Mouse (Mus musculus) CD8-positive naive resting alpha-beta T cell, adult 2 months (primary cell): ENCODE results near the gene Mllt3.

Experiments used
- DNase-seq, 2 experiments: peaks; one replicate each; pipeline ENCODE4 v3.0.0; 2022; ENCODE audit warnings: low read depth in 2 of 2, low spot score in 2 of 2

Mllt3 gene

DNA sequence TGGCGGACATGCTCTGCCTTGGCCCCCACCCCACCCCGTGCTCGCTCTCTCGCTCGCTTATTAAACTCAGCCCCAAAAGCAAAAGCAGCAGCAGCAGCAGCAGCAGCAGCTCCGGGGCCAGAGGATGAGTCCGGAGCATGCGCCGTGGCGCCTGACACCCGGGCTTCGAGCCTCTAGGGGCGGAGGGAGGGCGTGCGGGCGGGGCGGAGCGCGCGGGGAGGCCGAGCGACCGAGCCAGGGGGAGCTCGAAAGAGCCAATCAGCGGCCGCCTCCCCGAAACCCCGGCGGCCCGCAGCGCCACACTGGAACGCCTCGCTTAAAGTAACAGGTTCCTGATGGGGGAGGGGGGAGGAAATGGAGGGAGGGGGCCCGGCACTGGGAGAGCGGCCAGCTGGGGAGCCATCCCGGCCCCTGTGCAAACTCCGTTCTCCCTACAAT, at the start of gene Mllt3:
Gene Mllt3 (minus strand): TSS at position 149 of the 438 bp plus-strand sequence.
- peak; percentile 94 to 95 for DNase-seq

DNA sequence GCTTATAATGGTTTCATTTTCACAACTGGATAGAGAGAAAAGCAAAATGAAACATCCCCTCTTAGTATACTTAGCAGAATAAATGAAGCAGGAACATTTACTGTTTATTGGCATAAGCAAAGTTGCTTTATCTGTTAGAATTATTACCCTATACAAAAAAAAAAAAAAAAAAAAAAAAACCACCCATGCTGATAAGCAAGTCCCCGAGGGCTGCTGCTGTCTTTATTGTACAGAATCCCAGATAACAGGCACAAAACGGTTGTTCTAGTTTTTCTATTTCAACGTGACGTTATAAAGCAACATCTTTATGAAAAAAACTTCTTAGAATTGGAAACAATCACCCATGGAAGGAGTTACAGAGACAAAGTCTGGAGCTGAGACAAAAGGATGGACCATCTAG, 49.2 kb upstream of the Mllt3 start:
- DNase-seq, result no peak

DNA sequence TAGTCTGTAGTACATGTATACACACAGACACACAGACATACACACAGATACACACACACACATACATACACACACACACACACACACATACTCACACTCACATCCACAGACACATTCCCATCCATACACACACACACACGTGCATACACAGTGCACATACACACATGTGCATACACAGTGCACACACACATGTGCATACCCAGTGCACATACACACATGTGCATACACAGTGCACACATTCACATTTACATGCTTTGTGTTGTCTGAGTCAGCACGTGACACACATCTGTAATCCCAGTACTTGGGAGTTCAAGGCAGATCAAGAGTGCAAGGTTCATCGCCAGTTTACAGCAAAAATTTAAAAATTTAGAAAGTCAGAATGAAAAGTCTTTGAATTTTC, 48.7 kb upstream of the Mllt3 start:
- no peak for DNase-seq

DNA sequence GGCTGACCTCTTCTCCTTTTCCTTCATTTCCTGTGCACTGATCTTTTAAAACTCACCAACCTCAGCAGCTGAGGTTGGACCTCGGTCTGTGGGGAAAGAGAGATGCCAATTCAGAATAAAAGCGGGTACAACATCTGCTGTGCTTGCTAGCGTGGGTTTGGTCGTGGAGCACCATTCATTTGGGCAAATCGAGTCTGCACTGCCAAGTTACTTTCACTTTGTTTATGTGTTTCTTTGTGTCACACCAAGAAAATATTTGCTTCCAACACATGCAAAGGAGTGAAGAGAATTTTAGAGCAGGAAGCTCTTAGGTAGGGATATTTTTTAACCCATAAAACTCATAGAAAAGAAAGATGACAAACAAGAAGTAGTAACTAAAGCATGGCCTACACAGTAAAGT, 48.3 kb upstream of the Mllt3 start:
- DNase-seq, result no peak

DNA sequence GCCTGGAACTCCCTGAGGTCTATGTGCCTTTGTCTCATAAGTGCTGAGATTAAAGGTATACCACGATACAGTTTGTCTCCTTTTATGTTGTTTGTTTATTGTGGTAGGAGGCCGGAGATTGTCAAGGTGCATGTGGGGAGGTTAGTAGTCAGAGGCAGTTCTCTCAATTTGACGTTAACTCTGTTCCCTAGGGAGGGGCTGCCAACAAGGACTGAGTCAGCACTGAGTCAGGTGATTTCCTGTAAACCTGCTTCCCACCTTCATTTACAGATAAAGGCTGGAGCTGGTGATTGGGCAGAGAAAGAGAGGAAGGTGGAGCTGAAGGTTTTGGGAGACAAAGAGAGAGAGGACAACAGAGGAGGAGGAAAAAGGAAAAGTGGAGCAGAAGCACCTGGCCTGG, 45.8 kb upstream of the Mllt3 start:
- DNase-seq, result peak; percentile 15 to 39

DNA sequence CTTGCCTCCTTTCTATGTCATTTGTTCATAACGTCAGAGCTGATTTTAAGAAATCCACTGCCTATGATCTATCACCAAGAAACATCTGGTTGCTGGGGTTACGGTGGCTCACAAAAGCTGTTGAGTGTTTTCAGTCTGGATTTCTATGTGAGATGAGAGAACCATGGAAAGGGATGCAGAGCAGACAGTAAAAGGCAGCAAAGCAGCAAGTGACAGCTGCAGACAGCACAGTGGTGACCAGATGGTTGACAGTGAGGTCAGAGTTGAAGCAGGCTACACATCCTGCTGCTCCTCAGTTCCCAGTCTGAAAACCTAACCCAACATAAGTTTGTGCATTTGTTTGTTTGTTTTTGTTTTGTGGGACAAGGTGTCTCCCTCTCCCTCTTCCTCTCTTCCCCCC, 42.2 kb upstream of the Mllt3 start:
- no peak for DNase-seq

DNA sequence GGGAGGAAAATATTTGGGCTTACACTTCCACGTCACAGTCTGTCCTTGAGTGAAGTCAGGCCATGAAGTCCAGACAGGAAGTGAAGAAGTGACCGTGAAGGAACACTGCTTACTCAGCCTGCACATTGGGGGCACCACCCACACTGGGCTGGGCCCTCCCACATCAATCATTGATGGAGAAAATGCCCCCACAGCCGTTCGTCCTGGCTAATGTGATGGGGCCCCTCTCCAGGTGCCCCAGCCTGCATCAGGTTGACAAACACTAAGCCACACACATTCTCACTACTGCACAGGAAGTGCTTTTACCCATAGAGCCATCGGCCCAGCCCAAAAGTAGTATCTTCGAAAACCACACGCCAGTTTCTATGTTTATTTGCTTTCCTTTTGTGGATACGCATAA, 13.1 kb upstream of the Mllt3 start:
- peak; percentile 45 to 46 for DNase-seq

DNA sequence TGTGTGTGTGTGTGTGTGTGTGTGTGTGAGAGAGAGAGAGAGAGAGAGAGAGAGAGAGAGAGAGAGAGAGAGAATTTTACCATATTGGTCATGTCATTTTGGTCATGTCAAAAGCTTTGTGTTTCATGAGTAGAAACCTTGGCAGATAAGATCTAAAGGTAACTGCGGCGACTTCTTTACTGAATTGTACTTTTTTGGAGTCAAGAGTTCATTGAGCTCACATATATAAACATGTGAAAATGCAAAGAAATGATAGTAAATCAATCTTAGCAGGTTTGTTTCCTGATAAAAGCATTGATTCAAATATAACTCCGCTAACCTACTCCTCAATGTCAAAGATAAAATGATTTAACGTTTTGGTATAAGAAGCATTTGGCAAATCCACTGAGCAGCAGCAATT, 12.0 kb upstream of the Mllt3 start:
- no peak for DNase-seq

DNA sequence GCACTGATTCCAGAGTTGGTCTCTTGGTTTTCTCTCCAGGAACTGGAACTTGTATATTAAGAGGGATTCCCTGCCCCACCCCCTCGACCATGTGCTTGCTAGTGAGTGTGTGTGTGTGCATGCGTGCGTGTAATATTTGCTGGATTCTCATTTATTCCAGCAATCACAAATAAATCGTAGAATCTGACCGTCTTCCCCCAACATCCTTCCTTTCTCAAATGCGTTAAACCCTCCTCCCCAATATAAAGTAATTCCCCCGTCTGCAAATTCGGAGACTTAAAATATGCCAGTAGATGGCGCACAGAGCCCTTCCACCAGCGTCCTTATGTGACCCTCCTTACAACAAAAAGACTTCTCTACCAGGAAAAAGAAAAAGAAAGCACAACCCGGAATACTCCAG, 2.2 kb upstream of the Mllt3 start:
- peak; percentile 47 to 66 for DNase-seq

DNA sequence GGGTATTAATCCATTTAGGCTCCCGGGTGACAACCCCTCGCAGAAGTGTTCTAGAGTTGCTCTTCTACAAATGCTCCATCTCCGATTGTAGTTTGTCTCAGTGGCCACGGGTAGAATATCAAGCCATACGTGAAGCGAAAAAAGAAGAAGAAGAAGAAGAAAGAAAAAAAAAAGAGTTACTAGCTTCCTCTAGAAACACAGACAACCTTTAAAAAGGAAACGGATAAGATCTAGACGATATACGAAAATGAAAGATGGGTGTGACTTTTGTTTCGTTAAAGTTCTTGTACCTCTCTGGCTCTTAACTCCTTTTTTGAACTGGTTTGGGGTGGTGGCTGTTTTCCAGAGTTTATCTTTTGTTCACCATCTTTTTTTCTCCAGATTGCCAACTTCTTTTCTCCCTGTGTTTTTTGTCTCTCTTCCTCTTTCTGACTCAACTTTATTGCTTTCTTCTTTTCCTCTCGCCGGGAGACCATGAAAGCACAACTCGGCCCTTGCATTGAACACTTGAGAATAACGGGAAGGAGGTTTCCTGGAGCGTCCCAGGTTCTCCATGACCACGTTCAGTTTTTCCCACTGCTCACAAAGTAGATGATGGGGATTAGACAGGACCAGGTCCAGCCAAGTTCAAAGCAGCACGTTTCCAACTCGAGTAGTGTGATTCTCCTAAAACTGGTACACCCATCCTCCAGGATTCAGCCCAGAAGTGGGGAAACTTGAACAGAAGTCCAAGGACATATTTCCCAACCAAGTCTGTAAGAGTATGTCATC, 1.4 kb upstream of the Mllt3 start:
- DNase-seq, result peak in 1 of 2 experiments; percentile 12

DNA sequence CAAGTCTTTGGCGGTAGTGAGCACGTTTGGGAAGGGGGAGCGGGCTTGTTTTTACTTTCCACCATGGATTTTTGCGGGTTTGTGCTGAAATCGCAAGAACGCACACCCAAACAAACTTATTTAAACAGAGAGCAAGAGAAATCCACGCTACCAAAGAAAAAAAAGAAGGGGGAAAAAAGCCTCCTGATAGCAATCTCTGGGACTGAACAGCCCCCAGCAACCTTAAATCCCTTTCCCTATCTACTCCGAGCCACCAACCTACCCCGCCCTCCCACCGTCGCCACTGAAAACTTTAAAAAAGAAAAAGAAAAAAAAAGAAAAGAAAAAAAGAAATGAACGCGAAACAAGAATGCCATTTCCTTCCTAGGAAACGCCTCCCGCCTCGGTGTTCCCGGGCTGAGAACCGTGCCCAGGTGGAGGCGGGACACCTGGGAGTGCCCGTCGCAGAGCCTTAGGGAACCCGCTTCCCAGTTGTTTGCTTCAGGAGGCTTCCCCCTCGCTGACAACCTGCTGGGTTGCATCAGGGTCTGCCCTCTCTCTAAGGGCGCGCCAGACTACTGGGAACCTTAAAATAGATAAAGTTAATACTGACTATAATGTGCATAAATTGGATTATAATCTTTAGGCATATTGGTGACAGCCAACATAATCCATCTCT, 694 bp upstream of the Mllt3 start:
- DNase-seq, result peak in 1 of 2 experiments; percentile 10

DNA sequence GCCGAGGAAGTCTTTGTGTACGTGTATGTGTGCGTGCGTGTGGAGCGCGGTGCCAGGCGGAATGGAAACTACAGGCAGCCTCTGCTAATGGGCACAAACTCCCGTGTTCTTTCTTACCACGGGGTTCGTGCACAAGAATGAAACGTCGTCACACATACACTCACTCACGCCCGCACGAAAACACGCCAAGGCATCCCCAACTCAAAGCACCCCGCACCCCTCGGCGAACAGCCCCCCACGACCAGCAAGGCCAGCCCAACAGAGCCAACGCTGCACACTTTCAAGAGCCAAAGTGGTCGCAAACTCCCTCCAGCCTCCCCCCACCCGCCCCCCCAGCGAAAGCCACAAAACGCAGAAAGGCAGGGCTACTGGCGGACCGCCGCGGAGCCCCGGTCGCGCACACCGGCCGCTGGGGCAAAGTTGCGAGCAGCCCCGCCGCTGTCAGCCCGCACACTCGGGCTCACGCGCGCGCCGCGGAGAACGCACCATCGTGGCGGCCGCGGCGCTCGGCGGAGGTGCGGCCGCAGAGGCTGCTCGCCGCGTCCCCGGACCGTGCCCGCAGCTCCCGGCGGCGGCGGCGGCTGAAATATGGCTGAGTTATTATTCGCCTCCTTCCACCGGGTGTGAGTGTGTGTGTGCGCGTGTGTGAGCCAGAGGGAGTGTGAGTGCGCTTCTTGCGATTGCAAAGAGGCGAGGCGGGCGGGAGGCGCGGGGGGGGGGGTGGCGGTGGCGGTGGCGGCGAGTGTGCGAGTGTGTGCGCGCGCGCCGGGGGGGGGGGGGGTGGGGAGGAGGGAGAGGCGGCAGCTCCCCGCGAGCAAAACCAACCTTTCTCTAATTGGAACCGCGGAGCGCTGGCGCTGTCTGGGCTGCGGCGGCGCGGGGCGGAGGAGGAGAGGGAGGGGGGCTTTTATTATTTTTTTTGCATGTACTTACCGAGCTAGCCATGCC, 739 bp downstream of the Mllt3 start:
- peak; percentile 33 to 53 for DNase-seq

DNA sequence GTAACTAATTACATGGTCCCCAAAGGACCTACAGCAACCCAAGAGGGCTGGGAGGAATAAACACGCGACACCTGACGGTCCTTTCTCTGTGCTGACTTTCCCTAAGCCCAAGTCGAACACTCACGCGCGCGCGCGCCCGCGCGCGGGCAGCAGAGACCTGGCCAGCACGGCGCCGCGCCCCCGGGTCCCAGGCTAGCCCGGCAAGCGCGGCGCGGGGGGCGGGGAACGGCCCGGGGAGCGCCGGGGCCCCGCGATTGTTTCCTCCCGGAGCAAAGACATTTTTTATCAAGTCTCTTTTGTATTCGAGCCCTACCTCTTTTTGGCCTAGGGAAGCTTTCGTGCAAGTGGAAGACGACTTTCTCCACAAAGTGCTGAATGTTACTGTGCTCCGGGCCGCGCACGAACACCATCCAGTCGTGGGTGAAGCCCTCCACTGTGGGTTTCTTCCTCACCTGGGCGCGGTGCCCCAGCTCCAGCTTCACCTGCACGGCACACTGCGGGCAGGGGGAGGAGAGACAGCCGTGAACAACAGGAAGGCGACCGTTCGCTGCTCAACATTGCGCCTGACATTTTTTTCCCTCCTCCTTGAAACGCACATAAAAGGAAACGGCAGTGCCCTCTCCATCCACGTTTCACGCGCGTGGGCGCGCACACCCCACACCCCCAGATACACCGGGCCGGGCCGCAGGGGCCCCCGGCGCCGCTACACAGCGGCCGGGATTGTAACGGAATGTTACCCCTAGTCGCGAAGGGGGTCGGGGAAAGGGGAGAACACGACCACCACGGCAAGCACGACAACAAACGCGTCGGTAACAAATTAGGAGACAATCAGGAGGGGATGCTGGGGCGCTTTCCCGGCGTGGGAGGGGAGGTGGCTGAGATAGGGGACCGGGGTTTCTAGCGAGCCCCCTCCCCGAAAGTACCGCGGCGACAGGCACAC, 1.7 kb downstream of the Mllt3 start:
- DNase-seq, result peak; percentile 44 to 60

DNA sequence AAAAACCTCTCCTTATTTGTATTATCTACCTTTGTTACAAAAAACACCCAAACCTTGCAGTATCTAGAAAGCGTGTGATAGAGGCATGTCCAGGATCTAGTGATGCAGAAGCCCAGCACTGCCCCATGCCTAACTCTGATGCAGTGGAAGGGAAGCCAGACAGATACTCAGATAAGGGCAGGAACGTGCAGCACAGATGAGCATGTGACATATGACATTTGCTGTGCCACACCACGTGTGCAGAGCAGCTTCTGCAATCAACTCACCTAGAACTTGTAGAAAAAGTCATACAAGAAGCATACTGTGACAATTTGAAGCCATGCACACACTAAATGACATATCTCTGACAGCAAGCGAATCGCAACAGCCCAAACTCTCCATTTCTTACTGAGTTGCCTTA, 9.6 kb downstream of the Mllt3 start:
- DNase-seq, result no peak

DNA sequence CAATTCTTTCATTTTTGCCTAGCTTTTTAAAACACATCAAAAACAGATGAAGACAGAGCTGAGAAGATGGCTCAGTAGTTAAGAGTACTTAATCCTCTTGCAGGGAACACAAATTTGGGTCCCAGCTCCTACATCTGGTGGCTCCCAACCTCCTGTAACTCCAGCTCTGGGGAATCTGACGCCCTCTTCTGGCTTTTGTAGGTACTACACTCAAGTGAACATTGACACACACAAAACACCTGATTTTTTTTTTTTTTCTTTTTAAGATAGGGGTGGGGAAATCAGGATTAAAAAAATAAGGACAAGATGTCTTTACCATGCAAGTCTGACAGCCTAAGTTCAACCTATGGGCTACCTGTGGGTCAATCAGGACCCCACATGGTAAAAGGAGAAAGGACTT, 10.5 kb downstream of the Mllt3 start:
- DNase-seq, result peak in 1 of 2 experiments; percentile 17

DNA sequence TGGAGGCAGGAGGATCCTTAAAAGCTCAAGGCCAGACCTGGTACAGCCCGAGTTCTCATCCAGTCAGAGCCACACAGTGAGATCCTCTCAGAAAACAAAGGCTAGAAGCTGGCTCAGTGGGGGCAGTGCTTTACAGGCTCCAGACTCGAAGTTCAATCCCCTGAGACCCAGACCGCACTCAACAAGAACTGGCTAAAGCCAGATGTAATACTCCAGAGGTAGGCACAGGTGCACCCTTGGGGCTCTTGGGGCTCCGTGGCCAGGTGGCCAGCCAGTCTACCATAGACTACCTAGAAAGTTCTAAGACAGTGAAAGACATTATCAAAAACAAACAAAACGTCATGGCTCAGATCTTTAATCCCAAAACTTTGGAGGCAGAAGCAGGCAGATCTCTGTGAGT, 12.7 kb downstream of the Mllt3 start:
- no peak for DNase-seq

DNA sequence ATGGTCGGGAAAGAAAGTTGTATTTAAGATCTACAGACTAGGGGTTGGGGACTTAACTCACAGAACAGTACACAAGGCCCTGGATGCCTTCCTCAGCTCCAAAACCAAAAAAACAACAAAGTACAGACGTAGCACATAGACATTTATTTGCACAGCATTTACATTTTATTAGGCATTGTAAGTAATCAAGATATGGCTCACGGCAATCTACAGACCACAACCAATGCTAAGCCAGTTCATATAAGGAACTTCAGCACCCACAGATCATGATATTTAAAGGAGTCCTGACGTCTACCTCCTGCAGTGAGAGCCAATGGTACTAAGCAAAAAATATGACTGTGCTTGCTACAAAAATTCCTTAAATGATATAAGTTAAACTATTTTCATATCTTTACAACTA, 13.5 kb downstream of the Mllt3 start:
- DNase-seq, result no peak

DNA sequence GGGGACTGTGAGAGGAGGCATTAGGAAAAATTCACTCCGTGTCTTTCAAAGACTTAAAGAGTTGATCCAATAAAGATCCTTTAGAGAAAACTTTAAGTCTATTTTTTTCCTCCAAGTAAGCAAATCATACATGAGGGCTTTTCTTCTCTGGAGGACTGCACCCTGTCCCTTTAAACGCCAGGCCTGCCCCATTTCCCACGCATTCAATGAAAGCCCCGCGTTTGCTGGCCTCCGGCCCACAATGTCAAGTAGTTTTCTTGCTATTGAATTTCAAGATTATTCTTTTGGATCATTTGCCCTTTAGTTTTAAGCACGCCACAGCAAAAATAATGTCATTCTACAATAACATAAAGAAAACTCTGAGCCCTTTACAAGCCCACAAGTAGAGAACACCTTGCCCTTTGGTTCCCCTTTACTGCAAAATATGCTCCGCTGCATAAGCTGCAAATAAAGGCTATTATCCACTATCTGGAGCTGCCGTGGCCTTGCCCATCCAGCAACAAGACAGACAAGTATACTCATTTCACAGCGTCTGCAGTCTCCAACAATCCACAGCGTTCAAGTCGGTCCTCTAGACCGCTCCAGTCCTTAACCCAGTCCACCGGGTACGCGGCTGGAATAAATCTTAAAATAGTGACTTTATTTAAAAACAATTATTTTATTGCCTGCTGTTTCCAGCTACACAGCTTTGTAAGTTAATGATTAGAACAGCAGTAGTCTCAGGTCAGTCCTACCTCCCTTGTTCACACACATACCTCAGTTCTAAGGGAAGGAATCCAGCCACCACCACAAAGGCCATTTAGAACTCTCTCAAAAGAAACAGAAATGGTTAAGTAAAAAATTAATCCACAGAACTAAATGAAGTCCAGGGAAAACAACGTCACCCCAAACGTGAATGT, 15.5 kb downstream of the Mllt3 start:
- no peak for DNase-seq

DNA sequence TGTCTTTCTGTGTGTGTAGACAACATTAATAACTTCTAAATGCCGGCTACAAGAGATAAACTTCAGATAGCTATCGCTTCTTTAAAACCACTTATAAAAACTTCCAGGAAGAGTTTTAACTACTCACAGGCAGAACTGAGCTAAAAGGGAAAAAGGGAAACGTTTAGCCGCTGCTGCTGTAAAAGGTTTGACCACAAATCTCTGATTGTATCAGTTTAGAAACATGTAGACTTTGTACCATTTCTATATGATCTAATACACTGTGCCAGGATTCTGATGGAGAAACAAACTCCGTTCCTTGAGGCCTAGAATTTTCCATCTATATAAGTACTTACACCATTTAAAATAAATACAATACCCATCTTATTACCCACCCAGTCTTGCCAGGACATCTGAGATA, 17.4 kb downstream of the Mllt3 start:
- DNase-seq, result no peak

DNA sequence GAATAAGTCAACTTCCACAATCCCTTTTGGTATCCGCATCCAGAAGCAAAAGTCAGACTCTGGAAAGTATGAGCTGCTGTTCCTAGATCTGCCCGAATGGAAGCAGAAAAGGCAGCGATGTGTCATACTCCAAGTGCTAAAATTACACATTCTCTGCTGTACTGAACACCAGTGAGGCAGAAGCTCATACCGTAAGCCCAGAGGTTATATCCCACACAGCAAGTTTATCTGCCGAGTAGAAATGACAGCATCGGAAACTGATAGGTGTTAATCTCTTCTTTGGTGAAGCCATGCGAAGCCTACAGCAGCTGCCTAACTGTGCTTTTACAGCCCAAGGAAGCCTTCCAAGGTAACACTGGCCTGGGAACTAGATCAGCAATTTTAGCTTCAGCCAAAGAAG, 17.9 kb downstream of the Mllt3 start:
- no peak for DNase-seq
